Comparison of ENCODE assay signal across 10 mouse cellular contexts in the genomic region with DNA sequence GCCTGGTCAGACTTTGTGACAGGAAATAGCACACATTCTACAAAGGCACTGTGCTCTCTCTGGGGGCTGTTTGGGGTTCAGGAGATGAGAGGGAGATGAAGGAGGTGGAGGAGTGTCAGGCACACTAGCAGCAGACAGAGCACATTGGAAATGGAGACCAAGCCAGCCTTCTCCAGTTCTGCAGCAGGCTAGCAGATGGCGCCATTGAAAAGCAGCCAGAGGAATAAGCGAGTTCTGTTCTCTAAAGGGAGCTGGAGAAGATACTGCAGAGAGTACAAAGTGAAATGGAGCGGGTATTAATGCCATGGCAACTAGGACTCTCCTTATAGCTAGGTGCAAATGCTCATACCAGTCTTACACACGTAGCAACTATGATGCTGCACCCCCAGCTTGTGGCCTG.
DNase-seq lines count a peak whose midpoint lies in the region; ATAC-seq lines count a peak whose summit lies in the region.
"Had no signal": no experiment of that assay in that cellular context is flagged by ENCODE, and none has a peak within 500 bp of the region (broad histone marks: within the 10 kb centered on the region; RNA-seq: fewer than 3 reads in every experiment).

No protein-coding gene starts in this region.

- intact Hi-C loops in left cerebral cortex, postnatal 36 days (cut with DNase I): no loop called here

- H3K27me3 ChIP-seq in intestine, embryonic 14.5 days (replicated peaks; ENCODE audit: control insufficient read depth, insufficient read depth, low read length): no peaks in the 10 kb centered on the region
- no peaks in the 10 kb centered on the region for H3K27me3 ChIP-seq in intestine, embryonic 15.5 days (replicated peaks)

- H3K4me3 ChIP-seq in intestine, embryonic 14.5 days (ENCODE audit: low read depth, low read length): no peak overlapping the region
- no peak overlapping the region for H3K4me3 ChIP-seq in intestine, embryonic 15.5 days (replicated peaks)

- no peak for ATAC-seq in intestine, embryonic 14.5 days (replicated peaks; ENCODE audit: low FRiP score, low TSS enrichment, low read depth)
- no peak for ATAC-seq in intestine, embryonic 15.5 days
- ATAC-seq in activated CD4-positive, CD25-positive, alpha-beta regulatory T cell, adult 4 months: no peak

- H3K9ac ChIP-seq in intestine, embryonic 14.5 days (ENCODE audit: low read length): no peak overlapping the region
- H3K9ac ChIP-seq in intestine, embryonic 15.5 days: no peak overlapping the region

- H3K9me3 ChIP-seq in intestine, embryonic 14.5 days (ENCODE audit: control insufficient read depth, low read length): no peaks in the 10 kb centered on the region
- H3K9me3 ChIP-seq in intestine, embryonic 15.5 days: no peaks in the 10 kb centered on the region

- H3K4me2 ChIP-seq in intestine, embryonic 14.5 days (ENCODE audit: low read length): no peak overlapping the region
- H3K4me2 ChIP-seq in intestine, embryonic 15.5 days (replicated peaks): no peak overlapping the region

- 81% methylated on average over 4 of the region's 4 CpGs for WGBS in intestine, embryonic 14.5 days
- 78% methylated on average over 4 of the region's 4 CpGs for WGBS in intestine, embryonic 15.5 days

- no peaks in the 10 kb centered on the region for H3K4me1 ChIP-seq in intestine, embryonic 14.5 days (replicated peaks; ENCODE audit: control insufficient read depth, insufficient read depth, low read length)
- H3K4me1 ChIP-seq in intestine, embryonic 15.5 days (replicated peaks): no peaks in the 10 kb centered on the region

- no peak overlapping the region for H3K27ac ChIP-seq in intestine, embryonic 14.5 days (ENCODE audit: low read depth)
- no peak overlapping the region for H3K27ac ChIP-seq in intestine, embryonic 15.5 days

- peak; percentile 46 for DNase-seq in intestine, embryonic 14.5 days (ENCODE audit: low spot score)
- peak; percentile 87 to 93 for DNase-seq in cerebellum, adult 18-20 months
- peak; percentile 44 to 46 for DNase-seq in frontal cortex, postnatal 14 days (ENCODE audit: low spot score in 2 of 2)
- DNase-seq in left cerebral cortex, postnatal 36 days (ENCODE audit: low spot score in 2 of 2): peak; percentile 79
- DNase-seq in adrenal gland, postnatal 10 days: no peak
- no peak for DNase-seq in embryo, embryonic 10.5 days (ENCODE audit: low spot score)
- DNase-seq: kidney, adult 11 months; thymus, adult 2 months had no signal

- no peaks in the 10 kb centered on the region for H3K36me3 ChIP-seq in intestine, embryonic 14.5 days (ENCODE audit: control insufficient read depth, insufficient read depth, low read length)
- H3K36me3 ChIP-seq in intestine, embryonic 15.5 days: no peaks in the 10 kb centered on the region

Comparison
In these comparisons a context has a peak if more than half of its experiments do, and no peak if none do; other contexts are left out.
1. DNase-seq: peak in intestine, embryonic 14.5 days (single experiment), cerebellum, adult 18-20 months (2 of 2), frontal cortex, postnatal 14 days (2 of 2) and left cerebral cortex, postnatal 36 days (2 of 2); none in adrenal gland, postnatal 10 days (single experiment) and embryo, embryonic 10.5 days (single experiment).